ENCODE assay signal across 12 mouse cellular contexts in the genomic region with DNA sequence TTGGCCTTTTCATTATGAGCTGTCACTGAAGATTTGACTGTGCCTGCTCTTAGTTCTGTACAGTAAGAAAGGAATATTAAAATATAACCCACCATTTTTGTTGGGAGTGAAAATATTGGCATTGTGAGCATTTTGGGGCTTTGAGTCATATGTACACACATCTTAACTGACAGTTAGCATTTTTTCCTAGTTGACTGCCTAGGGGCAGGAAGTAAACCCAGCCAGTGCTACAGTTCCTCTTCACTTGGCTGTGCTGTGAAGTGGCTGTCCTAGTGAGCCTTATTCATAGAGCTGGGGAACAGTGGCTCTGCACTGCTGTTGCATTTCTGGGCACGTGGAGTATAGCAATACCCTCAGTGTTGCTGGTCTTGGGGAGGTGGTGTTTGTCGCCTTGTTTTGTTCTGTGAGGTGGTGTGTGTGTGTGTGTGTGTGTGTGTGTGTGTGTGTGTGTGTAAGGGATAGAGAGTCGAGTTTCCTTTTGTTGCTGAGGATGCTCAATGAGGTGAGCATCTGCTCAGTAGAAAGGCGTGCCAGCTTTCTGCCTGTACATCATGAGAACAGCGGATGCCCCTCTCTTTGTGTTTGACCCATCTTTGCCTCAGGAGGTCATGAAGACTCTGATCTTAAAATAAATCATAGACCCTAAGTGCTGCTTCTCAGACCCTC. TPM values are rescaled to one million over a fixed set of nuclear protein-coding genes. Genes with fewer than 3 reads are reported as not detected.
DNase-seq lines count a peak whose midpoint lies in the region; ATAC-seq lines count a peak whose summit lies in the region.
"Had no signal": no experiment of that assay in that cellular context is flagged by ENCODE, and none has a peak within 500 bp of the region (broad histone marks: within the 10 kb centered on the region; RNA-seq: fewer than 3 reads in every experiment).

No protein-coding gene starts in this region.

- no peak overlapping the region for H3K9ac ChIP-seq in hindbrain, embryonic 12.5 days
- no peak overlapping the region for H3K9ac ChIP-seq in hindbrain, embryonic 11.5 days (ENCODE audit: low read depth, low read length)
- H3K9ac ChIP-seq in forebrain, embryonic 14.5 days (ENCODE audit: low read length): no peak overlapping the region
- H3K9ac ChIP-seq in midbrain, embryonic 15.5 days: no peak overlapping the region
- H3K9ac ChIP-seq: limb, embryonic 12.5 days had no signal

- 34% methylated on average over 5 of the region's 5 CpGs for WGBS in hindbrain, embryonic 12.5 days
- 53% methylated on average over 5 of the region's 5 CpGs for WGBS in hindbrain, embryonic 11.5 days
- WGBS in forebrain, embryonic 14.5 days: 27% methylated on average over 5 of the region's 5 CpGs
- 38% methylated on average over 5 of the region's 5 CpGs for WGBS in midbrain, embryonic 15.5 days

- no peak for DNase-seq in hindbrain, embryonic 11.5 days (ENCODE audit: low spot score)
- peak; percentile 34 to 39 for DNase-seq in B cell, adult 2 months
- DNase-seq in forebrain, embryonic 14.5 days (ENCODE audit: low spot score): no peak
- no peak for DNase-seq in embryo, embryonic 9.5 days (ENCODE audit: extremely low spot score)
- DNase-seq in urinary bladder, adult 18-20 months (ENCODE audit: low spot score in 2 of 2): no peak
- DNase-seq in testis, postnatal 10 days (ENCODE audit: low spot score): no peak
- DNase-seq: heart, postnatal 14 days; right cerebral cortex, postnatal 4 days had no signal

- no peak for ATAC-seq in hindbrain, embryonic 12.5 days (ENCODE audit: low FRiP score)
- no peak for ATAC-seq in hindbrain, embryonic 11.5 days (ENCODE audit: low FRiP score)
- ATAC-seq in forebrain, embryonic 14.5 days: no peak
- ATAC-seq in midbrain, embryonic 15.5 days (replicated peaks): no peak

- no peak overlapping the region for H3K4me2 ChIP-seq in hindbrain, embryonic 12.5 days (replicated peaks)
- H3K4me2 ChIP-seq in hindbrain, embryonic 11.5 days (replicated peaks; ENCODE audit: low read depth, low read length): no peak overlapping the region
- no peak overlapping the region for H3K4me2 ChIP-seq in forebrain, embryonic 14.5 days (ENCODE audit: low read length)
- no peak overlapping the region for H3K4me2 ChIP-seq in midbrain, embryonic 15.5 days
- H3K4me2 ChIP-seq: limb, embryonic 12.5 days had no signal

- no peak overlapping the region for H3K4me3 ChIP-seq in hindbrain, embryonic 12.5 days
- no peak overlapping the region for H3K4me3 ChIP-seq in hindbrain, embryonic 11.5 days (ENCODE audit: low read depth, low read length)
- no peak overlapping the region for H3K4me3 ChIP-seq in forebrain, embryonic 14.5 days (ENCODE audit: low read depth, low read length)
- no peak overlapping the region for H3K4me3 ChIP-seq in midbrain, embryonic 15.5 days
- H3K4me3 ChIP-seq: erythroblast, embryonic 14.5 days; limb, embryonic 12.5 days had no signal

- H3K4me1 ChIP-seq in hindbrain, embryonic 12.5 days: peaks cover 95% of the 10 kb centered on the region
- H3K4me1 ChIP-seq in hindbrain, embryonic 11.5 days (replicated peaks; ENCODE audit: control insufficient read depth, insufficient read depth, low read length): peaks cover 34% of the 10 kb centered on the region
- peaks cover 87% of the 10 kb centered on the region for H3K4me1 ChIP-seq in forebrain, embryonic 14.5 days (ENCODE audit: control insufficient read depth, insufficient read depth, low read length)
- H3K4me1 ChIP-seq in midbrain, embryonic 15.5 days: peaks cover 92% of the 10 kb centered on the region

- no peaks in the 10 kb centered on the region for H3K9me3 ChIP-seq in hindbrain, embryonic 12.5 days (replicated peaks)
- no peaks in the 10 kb centered on the region for H3K9me3 ChIP-seq in hindbrain, embryonic 11.5 days (ENCODE audit: control insufficient read depth, low read length)
- no peaks in the 10 kb centered on the region for H3K9me3 ChIP-seq in forebrain, embryonic 14.5 days (replicated peaks; ENCODE audit: control insufficient read depth, low read length)
- H3K9me3 ChIP-seq in midbrain, embryonic 15.5 days: no peaks in the 10 kb centered on the region
- H3K9me3 ChIP-seq: limb, embryonic 12.5 days had no signal

- peak overlapping the region; percentile 44; the same call in 1 of the 2 replicates for H3K27ac ChIP-seq in hindbrain, embryonic 12.5 days
- H3K27ac ChIP-seq in hindbrain, embryonic 11.5 days (ENCODE audit: low read depth, low read length): no peak overlapping the region
- H3K27ac ChIP-seq in forebrain, embryonic 14.5 days (ENCODE audit: low read depth, low read length): peak overlapping the region; percentile 49; the same call in 1 of the 2 replicates
- peak overlapping the region; percentile 50 for H3K27ac ChIP-seq in midbrain, embryonic 15.5 days

- no peaks in the 10 kb centered on the region for H3K27me3 ChIP-seq in hindbrain, embryonic 12.5 days
- no peaks in the 10 kb centered on the region for H3K27me3 ChIP-seq in hindbrain, embryonic 11.5 days (ENCODE audit: control insufficient read depth, insufficient read depth, low read length)
- no peaks in the 10 kb centered on the region for H3K27me3 ChIP-seq in forebrain, embryonic 14.5 days (replicated peaks; ENCODE audit: control insufficient read depth, insufficient read depth, low read length)
- no peaks in the 10 kb centered on the region for H3K27me3 ChIP-seq in midbrain, embryonic 15.5 days (replicated peaks)
- H3K27me3 ChIP-seq: limb, embryonic 12.5 days had no signal

- H3K36me3 ChIP-seq in hindbrain, embryonic 12.5 days: no peaks in the 10 kb centered on the region
- no peaks in the 10 kb centered on the region for H3K36me3 ChIP-seq in hindbrain, embryonic 11.5 days (ENCODE audit: control insufficient read depth, insufficient read depth, low read length)
- no peaks in the 10 kb centered on the region for H3K36me3 ChIP-seq in forebrain, embryonic 14.5 days (ENCODE audit: control insufficient read depth, insufficient read depth, low read length)
- H3K36me3 ChIP-seq in midbrain, embryonic 15.5 days (replicated peaks): no peaks in the 10 kb centered on the region

RNA-seq across cellular contexts. Expression of a gene that starts 43.7 kb away (rescaled TPM):
- polyA plus RNA-seq in hindbrain, embryonic 12.5 days (2016; fragmentation: Nextera tagmentation; extraction: Ambion mirVana): 65.6 and 66.2 TPM in 2 replicates
- 42.3 and 68.2 TPM in 2 replicates for polyA plus RNA-seq in hindbrain, embryonic 11.5 days (2014; fragmentation: Nextera tagmentation; extraction: Ambion mirVana)
- polyA plus RNA-seq in forebrain, embryonic 14.5 days (2014; fragmentation: Nextera tagmentation; extraction: Ambion mirVana): 29.2 and 36.2 TPM in 2 replicates
- 46.5 and 55.2 TPM in 2 replicates for polyA plus RNA-seq in midbrain, embryonic 15.5 days (2015; fragmentation: Nextera tagmentation; extraction: Ambion mirVana)

Comparison
In these comparisons a context has a peak if more than half of its experiments do, and no peak if none do; other contexts are left out.
1. DNase-seq: peak in B cell, adult 2 months (2 of 2); none in hindbrain, embryonic 11.5 days (single experiment), forebrain, embryonic 14.5 days (single experiment), embryo, embryonic 9.5 days (single experiment), urinary bladder, adult 18-20 months (0 of 2) and testis, postnatal 10 days (single experiment).